Mouse (Mus musculus) brain, embryonic 14.5 days (tissue): ENCODE measurements around the gene Golph3l.
"Not testable (repeated sequence)": the region's sequence is repeated elsewhere in the genome, so short reads cannot be mapped to it uniquely, and the experiment has no call there.

ENCODE experiments used
- CTCF ChIP-seq: fragments of 200-500 bp; IDR thresholded peaks from 2 replicates; pipeline ENCODE4 v1.5.1; 2012; ENCODE audit warnings: inconsistent platforms, mild to moderate bottlenecking, moderate library complexity, borderline replicate concordance; ENCODE audit not compliant: insufficient read depth, insufficient read length; ENCODE audit errors: extremely low read depth
- POLR2A ChIP-seq: fragments of 200-500 bp; IDR thresholded peaks from 2 replicates; pipeline ENCODE4 v1.6.1; 2012; ENCODE audit warnings: mild to moderate bottlenecking, inconsistent platforms, borderline replicate concordance; ENCODE audit not compliant: poor library complexity, insufficient read depth, insufficient read length, severe bottlenecking; ENCODE audit errors: extremely low read depth

DNA sequence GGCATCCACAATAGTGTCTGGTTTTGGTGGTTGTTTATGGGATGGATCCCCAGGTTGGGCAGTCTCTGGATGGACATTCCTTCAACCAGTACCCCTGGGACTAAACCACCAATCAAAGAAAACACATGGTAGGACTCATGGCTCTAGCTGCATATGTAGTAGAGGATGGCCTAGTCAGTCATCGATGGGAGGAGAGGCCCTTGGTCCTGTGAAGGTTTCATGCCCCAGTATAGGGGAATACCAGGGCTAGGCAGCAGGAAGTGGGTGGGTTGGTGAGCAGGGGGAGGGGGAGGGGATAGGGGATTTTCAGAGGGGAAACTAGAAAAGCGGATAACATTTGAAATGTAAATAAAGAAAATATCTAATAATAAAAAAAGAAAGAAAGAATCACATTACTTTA, 47.5 kb upstream of the Golph3l start:
- TF ChIP-seq POLR2A, CTCF: not testable (repeated sequence)
